Mouse (Mus musculus) liver, embryonic 11.5 days (tissue): ENCODE data around the gene Uqcc2. TPM values are rescaled to one million over a fixed set of nuclear protein-coding genes. Genes with fewer than 3 reads are reported as not detected.

Experiments
- ATAC-seq: fragments of 200-750 bp; cut with Nextera tagmentation; replicated peaks from 2 replicates; pipeline ENCODE4 v1.8.0; 2017; ENCODE audit warnings: moderate number of reproducible peaks, mild to moderate bottlenecking, moderate TSS enrichment, moderate library complexity; ENCODE audit not compliant: low FRiP score
- DNase-seq: peaks from one replicate; pipeline ENCODE4 v3.0.0-alpha.2; 2017; ENCODE audit warnings: low spot score
- H3K27ac ChIP-seq: fragments of 300-500 bp; sonication (generic); 2 replicates; pipeline ENCODE4 v1.5.1; 2014; ENCODE audit warnings: mild to moderate bottlenecking, low read depth, low read length, control low read depth
- H3K27me3 ChIP-seq: fragments of 300-500 bp; sonication (generic); replicated peaks from 2 replicates; pipeline ENCODE4 v1.6.1; 2014; ENCODE audit warnings: low read length, mixed read lengths; ENCODE audit not compliant: control insufficient read depth, insufficient read depth
- H3K36me3 ChIP-seq: fragments of 300-500 bp; sonication (generic); 2 replicates; pipeline ENCODE4 v1.6.1; 2014; ENCODE audit warnings: mild to moderate bottlenecking, low read length, moderate library complexity, mixed read lengths; ENCODE audit not compliant: control insufficient read depth, insufficient read depth
- H3K4me1 ChIP-seq: fragments of 300-500 bp; sonication (generic); replicated peaks from 2 replicates; pipeline ENCODE4 v1.6.1; 2014; ENCODE audit warnings: low read length, mixed read lengths; ENCODE audit not compliant: control insufficient read depth, insufficient read depth
- H3K4me2 ChIP-seq: fragments of 300-500 bp; sonication (generic); 2 replicates; pipeline ENCODE4 v1.6.1; 2014; ENCODE audit warnings: mild to moderate bottlenecking, control low read depth, moderate library complexity
- H3K4me3 ChIP-seq: fragments of 300-500 bp; sonication (generic); 2 replicates; pipeline ENCODE4 v1.5.1; 2014; ENCODE audit warnings: low read depth, low read length, control low read depth
- H3K9ac ChIP-seq: fragments of 300-500 bp; sonication (generic); 2 replicates; pipeline ENCODE4 v1.6.1; 2014; ENCODE audit warnings: low read depth, low read length, control low read depth
- H3K9me3 ChIP-seq: fragments of 300-500 bp; sonication (generic); 2 replicates; pipeline ENCODE4 v1.6.1; 2016; ENCODE audit warnings: low read length, inconsistent platforms, mixed read lengths; ENCODE audit not compliant: control insufficient read depth
- WGBS: fragments of 180-500 bp; shearing (Covaris S2); extraction: QIAGEN DNeasy Blood & Tissue Kit; methylation state at CpG from one replicate; pipeline ENCODE4 v1.1.7; 2014; 5-methylcytosine and 5-hydroxymethylcytosine counted together
- microRNA-seq: library from miRNA; unstranded; fragments of <30 nt; microRNA quantifications from one replicate; pipeline ENCODE4, GENCODE M21; 2017; ENCODE audit warnings: borderline number of aligned reads
- polyA plus RNA-seq: library from polyadenylated mRNA; unstranded; fragments of >200 nt; fragmentation: Nextera tagmentation; extraction: Ambion mirVana; gene quantifications from 2 replicates; pipeline ENCODE4 v1.2.1, GENCODE M21; 2014

Gene Uqcc2
- polyA plus RNA-seq, 1 experiment from 2014 or later = 413 TPM

GRCm38 (mm10) chr17:27077133-27077532 is 56.6 kb downstream of the Uqcc2 start:
- Histone ChIP-seq H3K9ac (no peak overlapping the region), H3K4me2 (no peak overlapping the region), H3K27ac (no peak overlapping the region), H3K4me3 (no peak overlapping the region), H3K9me3 (no peaks in the 10 kb centered on the region; the same call in 1 of the 2 replicates), H3K36me3 (no peaks in the 10 kb centered on the region), H3K4me1 (peaks cover 10% of the 10 kb centered on the region), H3K27me3 (no peaks in the 10 kb centered on the region)
- ATAC-seq = no peak
- WGBS = 89% methylated on average over 7 of the region's 7 CpGs
- DNase-seq = no peak

GRCm38 (mm10) chr17:27074849-27075745 is 58.6 kb downstream of the Uqcc2 start:
- peaks cover 5% of the 10 kb centered on the region; the same call in 1 of the 2 replicates for H3K4me1 ChIP-seq
- DNase-seq (no peak), ATAC-seq (no peak)
- H3K4me2 ChIP-seq = no peak overlapping the region
- no peaks in the 10 kb centered on the region for H3K36me3 ChIP-seq
- WGBS = 61% methylated on average over 17 of the region's 17 CpGs
- no peaks in the 10 kb centered on the region for H3K27me3 ChIP-seq
- no peaks in the 10 kb centered on the region; the same call in 1 of the 2 replicates for H3K9me3 ChIP-seq
- no peak overlapping the region for H3K4me3 ChIP-seq
- no peak overlapping the region for H3K27ac ChIP-seq
- H3K9ac ChIP-seq = no peak overlapping the region

DNA sequence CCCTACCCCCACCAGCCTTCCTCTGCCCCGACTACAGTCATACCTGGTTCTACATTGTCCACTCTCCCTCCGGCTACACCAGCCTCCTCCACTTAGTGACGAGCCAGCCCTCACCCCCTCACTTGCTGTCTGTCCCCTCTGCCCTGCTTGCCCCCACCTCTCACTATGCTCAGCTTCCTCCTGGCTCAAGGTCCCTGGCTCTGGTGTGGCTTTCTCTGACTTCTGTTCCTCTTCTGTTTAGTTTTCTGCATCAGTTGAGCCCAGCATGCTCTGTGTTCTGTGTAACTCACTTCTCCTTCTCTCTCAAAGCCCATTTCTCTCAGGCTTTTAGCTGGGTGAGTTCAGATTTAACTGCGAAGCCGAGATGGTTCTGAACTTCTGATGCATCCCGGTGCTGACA is 59.5 kb downstream of the Uqcc2 start:
- peaks cover 2% of the 10 kb centered on the region; the same call in 1 of the 2 replicates for H3K27me3 ChIP-seq
- DNase-seq (no peak), ATAC-seq (no peak)
- no peaks in the 10 kb centered on the region; the same call in 1 of the 2 replicates for H3K9me3 ChIP-seq
- 56% methylated on average over 6 of the region's 6 CpGs for WGBS
- no peak overlapping the region for H3K27ac ChIP-seq
- no peak overlapping the region for H3K4me2 ChIP-seq
- H3K36me3 ChIP-seq = no peaks in the 10 kb centered on the region
- H3K4me3 ChIP-seq = no peak overlapping the region
- H3K4me1 ChIP-seq = peaks cover 9% of the 10 kb centered on the region; the same call in 1 of the 2 replicates
- H3K9ac ChIP-seq = no peak overlapping the region

- H3K36me3 ChIP-seq = no peaks in the 10 kb centered on the region
- no peak for ATAC-seq
- no peaks in the 10 kb centered on the region; the same call in 1 of the 2 replicates for H3K9me3 ChIP-seq
- no peak overlapping the region for H3K4me2 ChIP-seq
- WGBS = 64% methylated on average over 9 of the region's 9 CpGs
- peaks cover 2% of the 10 kb centered on the region; the same call in 1 of the 2 replicates for H3K27me3 ChIP-seq
- H3K4me3 ChIP-seq = no peak overlapping the region
- H3K4me1 ChIP-seq = peaks cover 9% of the 10 kb centered on the region; the same call in 1 of the 2 replicates
- DNase-seq = no peak
- H3K9ac ChIP-seq = no peak overlapping the region
- no peak overlapping the region for H3K27ac ChIP-seq
Observed at GRCm38 (mm10) chr17:27073778-27074177, 59.9 kb downstream of the Uqcc2 start.

GRCm38 (mm10) chr17:27073126-27073525 is 60.6 kb downstream of the Uqcc2 start:
- H3K27ac ChIP-seq = no peak overlapping the region
- no peaks in the 10 kb centered on the region for H3K36me3 ChIP-seq
- H3K4me3 ChIP-seq = no peak overlapping the region
- H3K4me1 ChIP-seq = peaks cover 9% of the 10 kb centered on the region; the same call in 1 of the 2 replicates
- DNase-seq (no peak), ATAC-seq (no peak)
- WGBS = 77% methylated on average over 5 of the region's 5 CpGs
- no peak overlapping the region for H3K4me2 ChIP-seq
- no peaks in the 10 kb centered on the region; the same call in 1 of the 2 replicates for H3K9me3 ChIP-seq
- H3K27me3 ChIP-seq = peaks cover 2% of the 10 kb centered on the region; the same call in 1 of the 2 replicates
- H3K9ac ChIP-seq = no peak overlapping the region

Small RNA genes lying within 50 kb of the gene (microRNA-seq; reads per million reads assigned to microRNA genes)
- not detected for gene Mir7677

Other genes with a start within 250 kb of the Uqcc2 start
- gene Kifc5b, start 216.8 kb downstream of the Uqcc2 start, polyA plus RNA-seq = 8.6 and 8.7 TPM in 2 replicates
- 3.2 and 3.4 TPM in 2 replicates for gene Phf1, start 200.9 kb downstream of the Uqcc2 start, polyA plus RNA-seq
- 159 and 171 TPM in 2 replicates for gene Cuta, start 194.3 kb downstream of the Uqcc2 start, polyA plus RNA-seq
- gene Syngap1, start 192.7 kb downstream of the Uqcc2 start, polyA plus RNA-seq = 1.4 and 1.6 TPM in 2 replicates
- 9.7 and 9.9 TPM in 2 replicates for gene Zbtb9, start 160.7 kb downstream of the Uqcc2 start, polyA plus RNA-seq
- 10.8 and 11.3 TPM in 2 replicates for gene Bak1, start 104.9 kb downstream of the Uqcc2 start, polyA plus RNA-seq
- 1.8 and 2.0 TPM in 2 replicates for gene Itpr3, start 76.6 kb downstream of the Uqcc2 start, polyA plus RNA-seq
- gene Ip6k3, start 33.9 kb upstream of the Uqcc2 start, polyA plus RNA-seq = 0.11 TPM in 1 of 2 replicates, not detected in the other
- 11.6 and 13.4 TPM in 2 replicates for gene Lemd2, start 70.6 kb upstream of the Uqcc2 start, polyA plus RNA-seq